Comparison of ENCODE assay signal across 8 mouse cellular contexts in the genomic region with DNA sequence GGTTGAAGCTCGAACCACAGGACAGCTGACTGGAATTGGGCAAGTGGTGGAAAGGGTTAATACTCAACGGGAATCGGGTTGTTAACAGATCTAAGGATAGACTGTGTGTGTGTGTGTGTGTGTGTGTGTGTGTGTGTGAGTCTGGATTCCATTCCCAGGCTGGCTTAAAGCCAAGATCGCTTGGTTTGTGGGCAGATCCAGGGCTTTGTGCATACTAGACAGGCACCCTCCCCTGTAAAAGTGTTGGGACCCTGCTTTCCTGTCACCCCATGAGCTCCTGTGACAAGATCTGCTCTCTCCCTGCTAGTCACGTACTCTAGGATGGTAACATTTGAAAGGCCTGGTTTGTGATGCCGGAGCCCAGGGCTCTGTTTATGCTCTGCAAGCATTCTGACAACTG. TPM values are rescaled to one million over a fixed set of nuclear protein-coding genes. Genes with fewer than 3 reads are reported as not detected.
A peak's percentile ranks its signal among the peaks of the same experiment; 100 is the strongest.
DNase-seq lines count a peak whose midpoint lies in the region; ATAC-seq and TF ChIP-seq lines count a peak whose summit lies in the region.

No protein-coding gene starts in this region.

- WGBS in thymus, adult 2 months = 57% methylated on average over 6 of the region's 6 CpGs
- 47% methylated on average over 6 of the region's 6 CpGs for WGBS in liver, postnatal 0 days (ENCODE audit: insufficient replicate concordance)

- peak; percentile 57 for DNase-seq in gastrocnemius, postnatal 10 days
- DNase-seq in gastrocnemius, adult 8-10 months (ENCODE audit: low spot score in 2 of 2) = no peak
- DNase-seq in thymus, adult 2 months = no peak
- DNase-seq in thymus, postnatal 14 days = no peak
- DNase-seq in induced T-regulatory cell, adult 2 months (ENCODE audit: low read depth) = peak; percentile 48
- peak; percentile 54 for DNase-seq in liver, postnatal 0 days
- DNase-seq in embryo, embryonic 10 days (ENCODE audit: low spot score) = no peak

- peaks cover 66% of the 10 kb centered on the region for H3K4me1 ChIP-seq in thymus, adult 2 months (replicated peaks; ENCODE audit: control insufficient read depth, insufficient read depth, low read length)
- H3K4me1 ChIP-seq in liver, postnatal 0 days (ENCODE audit: insufficient read depth) = peaks cover 51% of the 10 kb centered on the region

- ATAC-seq in liver, postnatal 0 days = no peak
- no peak for ATAC-seq in granulocyte monocyte progenitor cell, adult 5-6 weeks (replicated peaks; ENCODE audit: poor library complexity, severe bottlenecking)

- no peak overlapping the region for H3K4me3 ChIP-seq in thymus, adult 2 months (ENCODE audit: control insufficient read depth, insufficient read depth, low read length)
- H3K4me3 ChIP-seq in liver, postnatal 0 days (ENCODE audit: low read depth, low read length) = no peak overlapping the region

- TF ChIP-seq CTCF in thymus, adult 2 months (IDR thresholded peaks at IDR 0.05; ENCODE audit: borderline replicate concordance, control insufficient read depth, extremely low read depth, insufficient read depth, low read length, poor library complexity) = no peak
- no peak for TF ChIP-seq CTCF in liver, postnatal 0 days (IDR thresholded peaks at IDR 0.05; ENCODE audit: low read depth)

- TF ChIP-seq POLR2A in thymus, adult 2 months (IDR thresholded peaks at IDR 0.05; ENCODE audit: control insufficient read depth, extremely low read depth, insufficient read depth, low read length, poor library complexity) = no peak

- H3K4me2 ChIP-seq in liver, postnatal 0 days (ENCODE audit: low read depth, low read length) = no peak overlapping the region

- TF ChIP-seq EP300 in liver, postnatal 0 days (IDR thresholded peaks at IDR 0.05; ENCODE audit: low read depth) = no peak

- peaks cover 24% of the 10 kb centered on the region for H3K36me3 ChIP-seq in thymus, adult 2 months (ENCODE audit: control insufficient read depth, insufficient read depth, low read length)
- H3K36me3 ChIP-seq in liver, postnatal 0 days (replicated peaks; ENCODE audit: insufficient read depth, low read length) = peaks cover 35% of the 10 kb centered on the region

- H3K9me3 ChIP-seq in liver, postnatal 0 days (ENCODE audit: low read length) = no peaks in the 10 kb centered on the region

- H3K27me3 ChIP-seq in thymus, adult 2 months (ENCODE audit: control insufficient read depth, insufficient read depth, low read length) = no peaks in the 10 kb centered on the region
- no peaks in the 10 kb centered on the region for H3K27me3 ChIP-seq in liver, postnatal 0 days (ENCODE audit: insufficient read depth, low read length)

- peak overlapping the region; percentile 88 for H3K27ac ChIP-seq in thymus, adult 2 months (ENCODE audit: control insufficient read depth, insufficient read depth, low read length)
- peak overlapping the region; percentile 53; the same call in 1 of the 2 replicates for H3K27ac ChIP-seq in liver, postnatal 0 days (ENCODE audit: low read depth)

- 0 out of 2 replicates have a peak overlapping the region, but pooled peaks have one; percentile 1 for H3K9ac ChIP-seq in liver, postnatal 0 days (replicated peaks)

RNA-seq across cellular contexts. Expression of gene Ncf1, which starts 5.7 kb away (rescaled TPM):
- total RNA-seq in gastrocnemius, postnatal 10 days (2021) = 1 to 10 TPM; 3.4 to 4.7 TPM
- total RNA-seq in gastrocnemius, adult 8-10 months (2022) = 1 to 10 TPM in 2 of 4 experiments, under 1 TPM in 2; 0.65 to 1.5 (median 0.94) TPM
- 28.6 and 35.9 TPM in 2 replicates for polyA plus RNA-seq in thymus, adult 2 months (2012; rRNA removed)
- 24.4 and 26.0 TPM in 2 replicates for polyA plus RNA-seq in liver, postnatal 0 days (2015; fragmentation: Nextera tagmentation; extraction: Ambion mirVana)
- 163 and 170 TPM in 2 replicates for total RNA-seq in granulocyte monocyte progenitor cell, adult 5-6 weeks (2014; fragmentation: Nextera tagmentation)
- total RNA-seq in granulocyte monocyte progenitor cell, adult 5-6 weeks (2017) = 165 and 177 TPM in 2 replicates

RNA-seq across cellular contexts. Expression of gene Gtf2ird2, which starts 51.3 kb away (rescaled TPM):
- total RNA-seq in gastrocnemius, postnatal 10 days (2021) = 1 to 10 TPM; 6.1 to 7.2 TPM
- 1 to 10 TPM; 6.9 to 8.1 (median 7.2) TPM for total RNA-seq in gastrocnemius, adult 8-10 months (2022)
- polyA plus RNA-seq in thymus, adult 2 months (2012; rRNA removed) = 9.7 and 9.9 TPM in 2 replicates
- 1.8 and 2.1 TPM in 2 replicates for polyA plus RNA-seq in liver, postnatal 0 days (2015; fragmentation: Nextera tagmentation; extraction: Ambion mirVana)
- total RNA-seq in granulocyte monocyte progenitor cell, adult 5-6 weeks (2014; fragmentation: Nextera tagmentation) = 1.3 and 15.1 TPM in 2 replicates
- total RNA-seq in granulocyte monocyte progenitor cell, adult 5-6 weeks (2017) = 3.9 and 5.0 TPM in 2 replicates

RNA-seq across cellular contexts. Expression of gene Rcc1l, which starts 58.5 kb away (rescaled TPM):
- total RNA-seq in gastrocnemius, postnatal 10 days (2021) = 10 to 100 TPM; 17.2 to 17.4 TPM
- total RNA-seq in gastrocnemius, adult 8-10 months (2022) = 10 to 100 TPM; 22.4 to 33.0 (median 28.5) TPM
- polyA plus RNA-seq in thymus, adult 2 months (2012; rRNA removed) = 18.0 and 20.4 TPM in 2 replicates
- 10.2 and 10.8 TPM in 2 replicates for polyA plus RNA-seq in liver, postnatal 0 days (2015; fragmentation: Nextera tagmentation; extraction: Ambion mirVana)
- total RNA-seq in granulocyte monocyte progenitor cell, adult 5-6 weeks (2014; fragmentation: Nextera tagmentation) = 22.9 and 25.7 TPM in 2 replicates
- 8.7 and 9.7 TPM in 2 replicates for total RNA-seq in granulocyte monocyte progenitor cell, adult 5-6 weeks (2017)

Comparison
In these comparisons a context has a peak if more than half of its experiments do, and no peak if none do; other contexts are left out.
1. DNase-seq: peak in gastrocnemius, postnatal 10 days (single experiment), induced T-regulatory cell, adult 2 months (single experiment) and liver, postnatal 0 days (single experiment); none in gastrocnemius, adult 8-10 months (0 of 2), thymus, adult 2 months (single experiment), thymus, postnatal 14 days (single experiment) and embryo, embryonic 10 days (single experiment).
2. RNA of gene Ncf1, which starts 5.7 kb away (total RNA-seq): 163 to 177 TPM in granulocyte monocyte progenitor cell, adult 5-6 weeks; 3.4 to 4.7 TPM in gastrocnemius, postnatal 10 days and 0.65 to 1.5 TPM in gastrocnemius, adult 8-10 months; every median in the first group is over 10 times any median in the second.